Mouse (Mus musculus) liver, embryonic 11.5 days (tissue): Measurements from ENCODE around the gene Atg4c. TPM values are rescaled to one million over a fixed set of nuclear protein-coding genes. Genes with fewer than 3 reads are reported as not detected.

Experiments
- ATAC-seq: fragments of 200-750 bp; cut with Nextera tagmentation; replicated peaks from 2 replicates; pipeline ENCODE4 v1.8.0; 2017; ENCODE audit warnings: moderate number of reproducible peaks, mild to moderate bottlenecking, moderate TSS enrichment, moderate library complexity; ENCODE audit not compliant: low FRiP score
- DNase-seq: peaks from one replicate; pipeline ENCODE4 v3.0.0-alpha.2; 2017; ENCODE audit warnings: low spot score
- H3K27ac ChIP-seq: fragments of 300-500 bp; sonication (generic); 2 replicates; pipeline ENCODE4 v1.5.1; 2014; ENCODE audit warnings: mild to moderate bottlenecking, low read depth, low read length, control low read depth
- H3K27me3 ChIP-seq: fragments of 300-500 bp; sonication (generic); replicated peaks from 2 replicates; pipeline ENCODE4 v1.6.1; 2014; ENCODE audit warnings: low read length, mixed read lengths; ENCODE audit not compliant: control insufficient read depth, insufficient read depth
- H3K36me3 ChIP-seq: fragments of 300-500 bp; sonication (generic); 2 replicates; pipeline ENCODE4 v1.6.1; 2014; ENCODE audit warnings: mild to moderate bottlenecking, low read length, moderate library complexity, mixed read lengths; ENCODE audit not compliant: control insufficient read depth, insufficient read depth
- H3K4me1 ChIP-seq: fragments of 300-500 bp; sonication (generic); replicated peaks from 2 replicates; pipeline ENCODE4 v1.6.1; 2014; ENCODE audit warnings: low read length, mixed read lengths; ENCODE audit not compliant: control insufficient read depth, insufficient read depth
- H3K4me2 ChIP-seq: fragments of 300-500 bp; sonication (generic); 2 replicates; pipeline ENCODE4 v1.6.1; 2014; ENCODE audit warnings: mild to moderate bottlenecking, control low read depth, moderate library complexity
- H3K4me3 ChIP-seq: fragments of 300-500 bp; sonication (generic); 2 replicates; pipeline ENCODE4 v1.5.1; 2014; ENCODE audit warnings: low read depth, low read length, control low read depth
- H3K9ac ChIP-seq: fragments of 300-500 bp; sonication (generic); 2 replicates; pipeline ENCODE4 v1.6.1; 2014; ENCODE audit warnings: low read depth, low read length, control low read depth
- H3K9me3 ChIP-seq: fragments of 300-500 bp; sonication (generic); 2 replicates; pipeline ENCODE4 v1.6.1; 2016; ENCODE audit warnings: low read length, inconsistent platforms, mixed read lengths; ENCODE audit not compliant: control insufficient read depth
- WGBS: fragments of 180-500 bp; shearing (Covaris S2); extraction: QIAGEN DNeasy Blood & Tissue Kit; methylation state at CpG from one replicate; pipeline ENCODE4 v1.1.7; 2014; 5-methylcytosine and 5-hydroxymethylcytosine counted together
- polyA plus RNA-seq: library from polyadenylated mRNA; unstranded; fragments of >200 nt; fragmentation: Nextera tagmentation; extraction: Ambion mirVana; gene quantifications from 2 replicates; pipeline ENCODE4 v1.2.1, GENCODE M21; 2014

Gene Atg4c
- 8.7 and 11.7 TPM in 2 replicates for polyA plus RNA-seq

DNA sequence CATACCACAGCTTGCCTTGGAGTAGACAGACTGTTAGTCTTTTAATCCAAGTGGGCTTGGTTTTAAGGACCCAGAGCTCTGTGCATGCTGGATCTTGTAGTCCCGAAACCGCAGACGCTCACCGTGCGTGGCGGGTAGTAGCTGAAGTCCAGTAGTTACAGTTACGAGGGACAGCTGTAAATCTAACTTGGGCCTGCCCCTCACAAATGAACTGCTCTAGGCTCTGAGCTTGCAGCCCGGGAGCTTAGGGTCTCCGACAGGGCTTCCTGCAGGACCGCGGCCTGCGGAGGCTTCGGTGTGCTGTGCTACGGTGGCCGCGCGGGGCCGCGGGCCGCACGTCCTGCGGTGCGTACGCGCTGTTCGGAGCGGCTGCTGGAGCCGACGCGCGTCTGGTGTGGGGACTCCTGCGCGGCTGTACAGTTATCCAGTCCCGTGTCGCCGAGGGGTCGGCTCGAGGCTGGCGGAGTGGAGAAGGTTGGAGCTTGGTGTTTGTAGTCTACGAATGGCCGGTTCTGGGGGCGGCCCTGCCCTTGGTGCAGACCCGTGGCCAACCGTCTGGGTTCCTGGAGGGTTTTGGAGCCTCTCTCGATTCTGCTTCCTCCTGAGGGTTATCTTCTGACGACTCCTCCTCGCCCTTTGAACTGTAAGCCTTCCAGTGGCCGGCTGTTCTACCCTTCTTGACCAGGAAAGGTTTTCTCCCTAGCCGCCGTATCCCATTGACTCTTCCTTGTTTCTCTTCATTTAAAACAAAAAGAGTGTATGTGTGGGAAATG lies at the start of gene Atg4c:
Atg4c (plus strand) TSS at position 125 of the 773 bp plus-strand sequence.
- no peaks in the 10 kb centered on the region for H3K9me3 ChIP-seq
- under 1% methylated on average over 50 of the region's 50 CpGs for WGBS
- no peaks in the 10 kb centered on the region for H3K36me3 ChIP-seq
- H3K9ac ChIP-seq: peak within 1 kb of the TSS; percentile 90
- peaks cover 3% of the 10 kb centered on the region; the same call in 1 of the 2 replicates for H3K4me1 ChIP-seq
- H3K27ac ChIP-seq: peak within 1 kb of the TSS; percentile 90
- DNase-seq: peak; percentile 89
- ATAC-seq: peak; percentile 94
- no peaks in the 10 kb centered on the region for H3K27me3 ChIP-seq
- H3K4me2 ChIP-seq: peak within 1 kb of the TSS; percentile 74
- H3K4me3 ChIP-seq: peak within 1 kb of the TSS; percentile 77

- no peaks in the 10 kb centered on the region for H3K36me3 ChIP-seq
- no peak overlapping the region for H3K4me3 ChIP-seq
- ATAC-seq (no peak), DNase-seq (no peak)
- WGBS: 79% methylated on average over 4 of the region's 4 CpGs
- no peak overlapping the region for H3K4me2 ChIP-seq
- H3K9me3 ChIP-seq: no peaks in the 10 kb centered on the region
- H3K4me1 ChIP-seq: no peaks in the 10 kb centered on the region
- no peaks in the 10 kb centered on the region for H3K27me3 ChIP-seq
- no peak overlapping the region for H3K9ac ChIP-seq
- no peak overlapping the region for H3K27ac ChIP-seq
Measured at GRCm38 (mm10) chr4:99151434-99151833, 42.3 kb upstream of the Atg4c start.

GRCm38 (mm10) chr4:99151885-99152558 lies 41.7 kb upstream of the Atg4c start:
- H3K36me3 ChIP-seq: no peaks in the 10 kb centered on the region
- 39% methylated on average over 4 of the region's 4 CpGs for WGBS
- H3K27me3 ChIP-seq: no peaks in the 10 kb centered on the region
- peaks cover 2% of the 10 kb centered on the region; the same call in 1 of the 2 replicates for H3K4me1 ChIP-seq
- no peak overlapping the region for H3K4me3 ChIP-seq
- ATAC-seq: no peak
- H3K27ac ChIP-seq: no peak overlapping the region
- no peak for DNase-seq
- H3K9me3 ChIP-seq: no peaks in the 10 kb centered on the region
- H3K4me2 ChIP-seq: no peak overlapping the region
- no peak overlapping the region for H3K9ac ChIP-seq

- H3K36me3 ChIP-seq: no peaks in the 10 kb centered on the region
- no peak overlapping the region for H3K4me3 ChIP-seq
- no peak for ATAC-seq
- DNase-seq: no peak
- H3K4me2 ChIP-seq: no peak overlapping the region
- H3K27me3 ChIP-seq: peaks cover 3% of the 10 kb centered on the region; the same call in 1 of the 2 replicates
- WGBS: 50% methylated on average over 11 of the region's 11 CpGs
- no peak overlapping the region for H3K9ac ChIP-seq
- no peaks in the 10 kb centered on the region for H3K9me3 ChIP-seq
- H3K4me1 ChIP-seq: peaks cover 2% of the 10 kb centered on the region; the same call in 1 of the 2 replicates
- H3K27ac ChIP-seq: no peak overlapping the region
Measured at GRCm38 (mm10) chr4:99156641-99157307, 37.0 kb upstream of the Atg4c start.

DNA sequence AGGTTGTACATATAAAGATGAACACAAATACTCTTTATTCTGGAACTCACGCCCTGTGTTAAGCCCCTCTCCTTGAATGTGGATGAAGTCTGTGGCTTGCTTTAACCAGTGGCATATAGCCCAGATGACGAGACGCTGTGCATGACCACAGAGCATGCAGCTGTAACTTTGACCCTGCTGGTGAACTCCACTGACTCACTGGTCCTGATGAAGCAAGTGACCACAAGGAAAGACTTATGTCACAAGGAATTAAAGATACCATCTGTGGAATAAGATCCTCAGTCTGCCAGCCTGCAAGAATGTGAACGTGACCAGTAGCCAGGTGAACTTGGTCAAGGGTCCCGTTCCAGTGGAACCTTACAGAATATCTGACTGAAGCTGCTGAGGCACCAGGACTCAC lies 35.2 kb upstream of the Atg4c start:
- H3K9ac ChIP-seq: no peak overlapping the region
- ATAC-seq (no peak), DNase-seq (no peak)
- 76% methylated on average over 5 of the region's 5 CpGs for whole genome bisulfite sequencing
- no peaks in the 10 kb centered on the region for H3K36me3 ChIP-seq
- H3K9me3 ChIP-seq: no peaks in the 10 kb centered on the region
- H3K4me3 ChIP-seq: no peak overlapping the region
- no peak overlapping the region for H3K27ac ChIP-seq
- H3K4me2 ChIP-seq: no peak overlapping the region
- peaks cover 2% of the 10 kb centered on the region; the same call in 1 of the 2 replicates for H3K4me1 ChIP-seq
- peaks cover 3% of the 10 kb centered on the region; the same call in 1 of the 2 replicates for H3K27me3 ChIP-seq

DNA sequence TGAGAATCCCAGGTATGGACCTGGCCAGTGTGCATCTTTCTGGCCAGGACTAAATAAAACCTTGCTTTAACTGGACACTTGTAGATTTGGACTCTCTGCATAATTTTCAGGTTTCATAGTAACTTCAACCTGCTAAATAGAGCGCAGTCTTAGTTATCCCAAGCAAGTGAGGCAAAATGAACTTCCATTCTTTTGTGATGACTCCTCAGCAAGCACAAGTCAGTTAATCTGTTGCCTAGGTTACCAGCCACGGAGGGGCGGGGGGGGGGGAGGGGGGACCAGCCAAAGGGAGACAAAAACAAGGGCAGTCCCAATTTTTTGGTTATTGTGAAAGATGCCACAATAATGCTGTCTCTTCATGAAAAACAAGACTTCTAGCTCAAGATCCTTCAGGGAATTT lies 33.3 kb upstream of the Atg4c start:
- WGBS: 34% methylated on average over 3 of the region's 3 CpGs
- no peaks in the 10 kb centered on the region for H3K9me3 ChIP-seq
- no peak for DNase-seq
- H3K27me3 ChIP-seq: peaks cover 3% of the 10 kb centered on the region; the same call in 1 of the 2 replicates
- no peak overlapping the region for H3K27ac ChIP-seq
- no peak for ATAC-seq
- H3K36me3 ChIP-seq: no peaks in the 10 kb centered on the region
- no peak overlapping the region for H3K9ac ChIP-seq
- H3K4me3 ChIP-seq: no peak overlapping the region
- peaks cover 2% of the 10 kb centered on the region; the same call in 1 of the 2 replicates for H3K4me1 ChIP-seq
- H3K4me2 ChIP-seq: no peak overlapping the region

- H3K9me3 ChIP-seq: no peaks in the 10 kb centered on the region
- no peaks in the 10 kb centered on the region for H3K36me3 ChIP-seq
- H3K27me3 ChIP-seq: peaks cover 3% of the 10 kb centered on the region; the same call in 1 of the 2 replicates
- H3K4me3 ChIP-seq: no peak overlapping the region
- H3K4me2 ChIP-seq: no peak overlapping the region
- H3K27ac ChIP-seq: no peak overlapping the region
- no peak overlapping the region for H3K9ac ChIP-seq
- H3K4me1 ChIP-seq: peaks cover 2% of the 10 kb centered on the region; the same call in 1 of the 2 replicates
- DNase-seq (no peak), ATAC-seq (no peak)
- WGBS: 66% methylated on average over 5 of the region's 5 CpGs
Measured at GRCm38 (mm10) chr4:99160899-99161298, 32.8 kb upstream of the Atg4c start.

GRCm38 (mm10) chr4:99161457-99161971 lies 32.2 kb upstream of the Atg4c start:
- peaks cover 3% of the 10 kb centered on the region; the same call in 1 of the 2 replicates for H3K27me3 ChIP-seq
- H3K9me3 ChIP-seq: no peaks in the 10 kb centered on the region
- H3K36me3 ChIP-seq: no peaks in the 10 kb centered on the region
- H3K4me2 ChIP-seq: no peak overlapping the region
- no peak for DNase-seq
- 49% methylated on average over 6 of the region's 6 CpGs for WGBS
- H3K27ac ChIP-seq: no peak overlapping the region
- H3K4me1 ChIP-seq: peaks cover 2% of the 10 kb centered on the region; the same call in 1 of the 2 replicates
- H3K4me3 ChIP-seq: no peak overlapping the region
- ATAC-seq: no peak
- H3K9ac ChIP-seq: no peak overlapping the region
